Mouse (Mus musculus): ENCODE data around the gene C2cd4b. TPM values are rescaled to one million over a fixed set of nuclear protein-coding genes. Genes with fewer than 3 reads are reported as not detected.

Gene C2cd4b
- polyA plus RNA-seq, 1 experiment from 2014 or later: 2.4 TPM

DNA sequence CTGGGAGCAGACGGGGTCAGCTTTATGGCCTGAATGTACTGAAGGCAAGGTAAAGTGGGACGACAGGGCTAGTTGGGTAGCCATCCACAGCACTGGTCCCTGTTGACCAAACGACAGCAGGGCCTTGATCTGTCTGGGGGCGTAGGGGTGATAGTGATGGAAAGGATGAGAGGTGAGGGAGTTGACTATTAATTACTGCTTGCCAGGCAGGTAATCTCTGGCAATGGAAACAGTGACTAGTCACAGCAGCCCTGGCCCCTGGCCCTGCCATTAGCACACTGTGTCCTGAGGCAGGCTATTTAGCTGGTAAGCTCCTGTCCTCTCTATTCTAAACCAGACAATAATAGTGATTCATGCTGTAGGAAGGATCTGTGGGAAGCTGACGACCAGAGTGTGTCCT is 33.2 kb downstream of the C2cd4b start:
- no peaks in the 10 kb centered on the region for H3K9me3 ChIP-seq (ENCODE audit: control insufficient read depth, low read length)
- H3K4me3 ChIP-seq (ENCODE audit: control insufficient read depth in 1 of 2, insufficient read depth in 1 of 2, low read depth in 1 of 2, low read length in 2 of 2): no peak overlapping the region
- ATAC-seq (ENCODE audit: insufficient number of reproducible peaks, insufficient read depth, low FRiP score, low read depth): no peak
- H3K4me1 ChIP-seq (ENCODE audit: control insufficient read depth in 2 of 2, insufficient read depth in 2 of 2, low read length in 2 of 2): peaks cover 3 to 9% of the 10 kb centered on the region in 2 experiments; a peak in 3 of 4 replicates
- H3K36me3 ChIP-seq (ENCODE audit: control insufficient read depth, insufficient read depth, low read length): no peaks in the 10 kb centered on the region
- 81% methylated on average over 5 of the region's 5 CpGs for WGBS
- no peak overlapping the region for H3K9ac ChIP-seq (ENCODE audit: low read length)
- H3K27me3 ChIP-seq (ENCODE audit: control insufficient read depth, insufficient read depth, low read length): no peaks in the 10 kb centered on the region
- H3K4me2 ChIP-seq (ENCODE audit: low read length): no peak overlapping the region
- H3K27ac ChIP-seq (replicated peaks in 1 of 2; ENCODE audit: control insufficient read depth in 1 of 2, insufficient read depth in 1 of 2, low read depth in 2 of 2, low read length in 2 of 2): no peak overlapping the region

DNA sequence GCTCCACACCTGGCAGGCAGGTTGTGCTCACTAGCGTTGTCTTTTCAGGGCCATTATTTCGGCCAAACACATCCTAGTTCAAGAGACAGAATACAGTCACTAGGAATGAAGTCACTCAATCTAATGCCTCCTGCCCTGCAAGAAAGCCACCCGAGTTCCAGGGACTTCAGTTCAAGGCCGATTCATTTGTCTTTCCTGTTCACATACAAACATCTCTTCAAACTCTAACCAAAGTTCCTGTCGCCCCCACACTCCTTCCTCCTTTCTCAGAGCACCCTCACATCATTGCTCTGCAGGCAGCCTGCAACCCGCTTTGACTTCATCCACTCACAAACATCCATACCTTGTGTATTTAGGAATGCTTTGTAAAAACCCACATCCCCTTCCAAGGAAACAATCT is 34.3 kb downstream of the C2cd4b start:
- H3K4me3 ChIP-seq (ENCODE audit: control insufficient read depth in 1 of 2, insufficient read depth in 1 of 2, low read depth in 1 of 2, low read length in 2 of 2): no peak overlapping the region
- H3K4me2 ChIP-seq (ENCODE audit: low read length): no peak overlapping the region
- no peaks in the 10 kb centered on the region for H3K27me3 ChIP-seq (ENCODE audit: control insufficient read depth, insufficient read depth, low read length)
- H3K36me3 ChIP-seq (ENCODE audit: control insufficient read depth, insufficient read depth, low read length): no peaks in the 10 kb centered on the region
- no peak overlapping the region for H3K27ac ChIP-seq (replicated peaks in 1 of 2; ENCODE audit: control insufficient read depth in 1 of 2, insufficient read depth in 1 of 2, low read depth in 2 of 2, low read length in 2 of 2)
- no peaks in the 10 kb centered on the region for H3K9me3 ChIP-seq (ENCODE audit: control insufficient read depth, low read length)
- ATAC-seq (ENCODE audit: insufficient number of reproducible peaks, insufficient read depth, low FRiP score, low read depth): no peak
- peaks cover 4 to 10% of the 10 kb centered on the region in 2 experiments for H3K4me1 ChIP-seq (ENCODE audit: control insufficient read depth in 2 of 2, insufficient read depth in 2 of 2, low read length in 2 of 2)
- H3K9ac ChIP-seq (ENCODE audit: low read length): no peak overlapping the region
- WGBS: 73% methylated on average over 6 of the region's 6 CpGs

DNA sequence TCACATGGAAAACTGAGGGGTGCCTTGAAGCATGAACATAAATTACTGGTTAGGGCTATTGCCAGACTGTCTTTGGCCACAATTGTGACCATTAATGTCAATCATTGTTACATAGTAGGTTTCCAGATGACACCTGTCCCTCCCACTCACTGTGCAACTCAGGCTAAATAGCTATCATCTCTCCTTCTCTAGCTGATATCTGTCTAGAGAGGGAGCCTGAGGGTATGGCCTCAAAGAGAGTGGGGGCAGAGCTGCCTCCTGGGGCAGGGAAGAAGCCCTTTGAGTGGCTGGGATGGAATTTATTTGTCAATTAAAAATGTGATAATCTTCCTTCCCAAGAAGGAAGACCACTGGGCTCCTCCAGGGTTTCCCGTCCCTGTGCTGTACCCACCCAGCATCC is 35.0 kb downstream of the C2cd4b start:
- no peak for ATAC-seq (ENCODE audit: insufficient number of reproducible peaks, insufficient read depth, low FRiP score, low read depth)
- H3K4me3 ChIP-seq (ENCODE audit: control insufficient read depth in 1 of 2, insufficient read depth in 1 of 2, low read depth in 1 of 2, low read length in 2 of 2): no peak overlapping the region

DNA sequence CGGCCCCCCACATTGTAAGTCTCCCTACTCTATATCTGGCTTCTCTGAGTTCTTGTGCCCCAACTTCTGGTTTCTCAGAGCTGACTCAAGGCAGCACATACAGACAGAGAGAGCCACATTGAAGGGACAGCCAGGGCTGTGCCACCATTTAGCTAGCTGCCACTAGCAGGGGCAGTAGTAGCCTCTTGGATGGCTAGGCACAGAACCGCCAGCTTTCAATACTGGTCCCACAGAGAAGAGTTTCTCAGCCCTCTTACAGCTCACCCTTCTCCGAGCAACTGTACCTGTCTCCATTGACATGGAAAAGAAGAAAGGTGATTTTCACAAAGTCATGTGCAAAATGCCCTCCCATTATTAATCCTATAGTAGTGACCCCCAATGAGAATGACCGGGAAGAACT is 35.4 kb downstream of the C2cd4b start:
- no peaks in the 10 kb centered on the region for H3K9me3 ChIP-seq (ENCODE audit: control insufficient read depth, low read length)

More for the DNA sequence above, 35.0 kb downstream of the C2cd4b start:
- no peak overlapping the region for H3K27ac ChIP-seq (replicated peaks in 1 of 2; ENCODE audit: control insufficient read depth in 1 of 2, insufficient read depth in 1 of 2, low read depth in 2 of 2, low read length in 2 of 2)
- no peaks in the 10 kb centered on the region for H3K36me3 ChIP-seq (ENCODE audit: control insufficient read depth, insufficient read depth, low read length)
- WGBS: 91% methylated on average over 1 of the region's 1 CpGs
- H3K27me3 ChIP-seq (ENCODE audit: control insufficient read depth, insufficient read depth, low read length): no peaks in the 10 kb centered on the region
- peaks cover 10 to 16% of the 10 kb centered on the region in 2 experiments for H3K4me1 ChIP-seq (ENCODE audit: control insufficient read depth in 2 of 2, insufficient read depth in 2 of 2, low read length in 2 of 2)
- no peaks in the 10 kb centered on the region for H3K9me3 ChIP-seq (ENCODE audit: control insufficient read depth, low read length)
- no peak overlapping the region for H3K9ac ChIP-seq (ENCODE audit: low read length)
- H3K4me2 ChIP-seq (ENCODE audit: low read length): no peak overlapping the region

DNA sequence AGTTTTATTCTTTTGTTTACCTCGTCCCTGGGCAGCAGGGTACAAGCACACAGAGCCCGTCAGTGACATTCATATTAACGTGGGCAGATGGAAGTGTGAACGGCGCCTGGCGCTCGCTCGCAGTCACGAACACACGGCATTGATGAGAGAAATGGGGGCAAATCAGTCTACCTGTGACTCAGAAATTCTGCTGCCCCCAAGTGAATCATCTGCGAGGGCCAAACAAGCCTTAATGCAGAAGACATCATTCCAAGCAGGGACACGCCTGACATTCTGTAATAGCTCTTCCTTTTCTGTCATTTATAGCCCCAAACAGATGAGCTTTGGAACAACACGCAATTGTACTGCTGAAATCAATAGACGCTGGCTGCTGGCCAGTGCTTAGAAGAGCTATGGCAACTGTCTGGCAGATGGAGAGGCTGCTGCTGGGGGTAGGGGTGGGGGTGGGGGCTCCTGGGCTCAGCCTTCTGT is 36.0 kb downstream of the C2cd4b start:
- Histone ChIP-seq H3K9ac (ENCODE audit: low read length) (no peak overlapping the region), H3K4me1 (ENCODE audit: control insufficient read depth in 2 of 2, insufficient read depth in 2 of 2, low read length in 2 of 2) (peaks cover 14 to 22% of the 10 kb centered on the region in 2 experiments), H3K4me2 (ENCODE audit: low read length) (no peak overlapping the region), H3K36me3 (ENCODE audit: control insufficient read depth, insufficient read depth, low read length) (no peaks in the 10 kb centered on the region), H3K27ac (replicated peaks in 1 of 2; ENCODE audit: control insufficient read depth in 1 of 2, insufficient read depth in 1 of 2, low read depth in 2 of 2, low read length in 2 of 2) (no peak overlapping the region), H3K9me3 (ENCODE audit: control insufficient read depth, low read length) (no peaks in the 10 kb centered on the region), H3K27me3 (ENCODE audit: control insufficient read depth, insufficient read depth, low read length) (no peaks in the 10 kb centered on the region), H3K4me3 (ENCODE audit: control insufficient read depth in 1 of 2, insufficient read depth in 1 of 2, low read depth in 1 of 2, low read length in 2 of 2) (no peak overlapping the region)
- 74% methylated on average over 14 of the region's 14 CpGs for WGBS
- ATAC-seq (ENCODE audit: insufficient number of reproducible peaks, insufficient read depth, low FRiP score, low read depth): no peak

More for the DNA sequence above, 35.4 kb downstream of the C2cd4b start:
- no peak overlapping the region for H3K4me3 ChIP-seq (ENCODE audit: control insufficient read depth in 1 of 2, insufficient read depth in 1 of 2, low read depth in 1 of 2, low read length in 2 of 2)
- H3K36me3 ChIP-seq (ENCODE audit: control insufficient read depth, insufficient read depth, low read length): no peaks in the 10 kb centered on the region
- no peak overlapping the region for H3K9ac ChIP-seq (ENCODE audit: low read length)
- H3K4me1 ChIP-seq (ENCODE audit: control insufficient read depth in 2 of 2, insufficient read depth in 2 of 2, low read length in 2 of 2): peaks cover 13 to 21% of the 10 kb centered on the region in 2 experiments
- H3K4me2 ChIP-seq (ENCODE audit: low read length): no peak overlapping the region
- no peak for ATAC-seq (ENCODE audit: insufficient number of reproducible peaks, insufficient read depth, low FRiP score, low read depth)
- no peak overlapping the region for H3K27ac ChIP-seq (replicated peaks in 1 of 2; ENCODE audit: control insufficient read depth in 1 of 2, insufficient read depth in 1 of 2, low read depth in 2 of 2, low read length in 2 of 2)
- WGBS: 93% methylated on average over 4 of the region's 4 CpGs
- no peaks in the 10 kb centered on the region for H3K27me3 ChIP-seq (ENCODE audit: control insufficient read depth, insufficient read depth, low read length)

DNA sequence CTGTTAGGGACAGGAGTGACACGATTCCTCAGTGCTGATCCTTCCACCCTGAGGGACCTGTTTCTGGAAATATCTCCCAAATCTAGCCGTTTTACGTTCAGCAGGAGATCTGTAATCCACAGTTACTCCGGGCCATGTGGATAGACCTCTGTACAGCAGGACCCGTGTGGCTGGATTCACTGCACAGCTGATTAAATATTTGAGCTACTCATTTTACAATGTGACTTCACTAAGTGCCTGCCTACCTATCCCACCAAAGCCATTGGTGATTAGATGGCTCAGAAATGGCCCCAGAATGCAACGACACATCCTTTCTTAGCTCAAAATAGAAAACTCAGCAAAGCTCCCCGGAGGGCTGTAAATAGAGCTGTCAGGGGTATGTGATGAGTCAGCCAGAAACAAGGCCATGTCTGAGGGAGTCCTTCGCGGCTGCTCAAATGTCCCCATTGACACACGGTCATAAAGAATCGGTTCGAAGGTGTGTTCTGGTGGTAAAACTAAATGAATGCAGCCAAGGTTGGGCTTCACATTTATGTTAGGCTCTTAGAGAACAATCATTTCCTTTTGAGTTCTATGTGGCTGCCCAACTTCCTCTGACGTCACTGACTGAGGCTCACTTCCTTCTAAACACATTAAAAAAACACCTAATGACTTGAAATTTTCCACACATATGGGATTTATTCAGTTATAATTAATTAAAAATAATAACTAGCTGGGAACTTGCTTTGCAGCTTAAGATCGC is 40.0 kb downstream of the C2cd4b start:
- WGBS: 30% methylated on average over 14 of the region's 14 CpGs
- Histone ChIP-seq H3K9me3 (ENCODE audit: control insufficient read depth, low read length) (no peaks in the 10 kb centered on the region), H3K4me1 (ENCODE audit: control insufficient read depth in 2 of 2, insufficient read depth in 2 of 2, low read length in 2 of 2) (peaks cover 14 to 22% of the 10 kb centered on the region in 2 experiments), H3K36me3 (ENCODE audit: control insufficient read depth, insufficient read depth, low read length) (no peaks in the 10 kb centered on the region), H3K9ac (ENCODE audit: low read length) (no peak overlapping the region), H3K27ac (replicated peaks in 1 of 2; ENCODE audit: control insufficient read depth in 1 of 2, insufficient read depth in 1 of 2, low read depth in 2 of 2, low read length in 2 of 2) (peak overlapping the region; percentile 51 to 71), H3K4me2 (ENCODE audit: low read length) (peak overlapping the region; percentile 26), H3K4me3 (ENCODE audit: control insufficient read depth in 1 of 2, insufficient read depth in 1 of 2, low read depth in 1 of 2, low read length in 2 of 2) (no peak overlapping the region), H3K27me3 (ENCODE audit: control insufficient read depth, insufficient read depth, low read length) (no peaks in the 10 kb centered on the region)
- no peak; the same call in 1 of the 2 replicates for ATAC-seq (ENCODE audit: insufficient number of reproducible peaks, insufficient read depth, low FRiP score, low read depth)

DNA sequence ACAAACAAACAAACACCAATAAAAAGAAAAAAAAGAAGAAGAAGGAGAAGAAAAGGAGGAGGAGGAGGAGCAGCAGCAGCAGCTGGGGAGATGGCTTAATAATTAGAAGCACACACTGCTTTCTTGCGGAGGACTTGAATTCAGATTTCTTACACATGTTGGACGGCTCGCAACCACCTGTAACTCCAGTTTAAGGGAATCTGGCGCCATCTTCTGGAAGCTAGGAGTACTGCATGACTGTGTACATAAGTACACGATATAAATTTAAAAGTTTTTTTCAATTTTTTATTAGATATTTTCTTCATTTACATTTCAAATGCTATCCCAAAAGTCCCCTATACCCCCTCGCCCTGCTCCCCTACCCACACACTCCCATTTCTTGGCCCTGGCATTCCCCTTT is 43.0 kb downstream of the C2cd4b start:
- no peaks in the 10 kb centered on the region for H3K36me3 ChIP-seq (ENCODE audit: control insufficient read depth, insufficient read depth, low read length)
- H3K9ac ChIP-seq (ENCODE audit: low read length): no peak overlapping the region
- ATAC-seq (ENCODE audit: insufficient number of reproducible peaks, insufficient read depth, low FRiP score, low read depth): no peak
- no peaks in the 10 kb centered on the region for H3K9me3 ChIP-seq (ENCODE audit: control insufficient read depth, low read length)
- 46% methylated on average over 6 of the region's 6 CpGs for WGBS
- H3K27me3 ChIP-seq (ENCODE audit: control insufficient read depth, insufficient read depth, low read length): no peaks in the 10 kb centered on the region
- no peak overlapping the region for H3K4me2 ChIP-seq (ENCODE audit: low read length)
- H3K4me1 ChIP-seq (ENCODE audit: control insufficient read depth in 2 of 2, insufficient read depth in 2 of 2, low read length in 2 of 2): peaks cover 21 to 27% of the 10 kb centered on the region in 2 experiments
- no peak overlapping the region for H3K4me3 ChIP-seq (ENCODE audit: control insufficient read depth in 1 of 2, insufficient read depth in 1 of 2, low read depth in 1 of 2, low read length in 2 of 2)
- H3K27ac ChIP-seq (replicated peaks in 1 of 2; ENCODE audit: control insufficient read depth in 1 of 2, insufficient read depth in 1 of 2, low read depth in 2 of 2, low read length in 2 of 2): no peak overlapping the region
